Mouse (Mus musculus) midbrain, embryonic 11.5 days (tissue): Measurements from ENCODE around the gene Abcc2. TPM values are rescaled to one million over a fixed set of nuclear protein-coding genes. Genes with fewer than 3 reads are reported as not detected.

Experiments used
- ATAC-seq: fragments of 200-750 bp; cut with Nextera tagmentation; 2 replicates; pipeline ENCODE4 v1.8.0; 2017; ENCODE audit warnings: moderate TSS enrichment, moderate library complexity; ENCODE audit not compliant: low FRiP score
- DNase-seq: peaks from one replicate; pipeline ENCODE4 v3.0.0; 2015; ENCODE audit warnings: low spot score; ENCODE audit errors: missing footprints
- H3K27ac ChIP-seq: fragments of 300-500 bp; sonication (generic); 2 replicates; pipeline ENCODE4 v1.5.1; 2014; ENCODE audit warnings: low read depth, low read length
- H3K27me3 ChIP-seq: fragments of 300-500 bp; sonication (generic); 2 replicates; pipeline ENCODE4 v1.6.1; 2014; ENCODE audit warnings: mild to moderate bottlenecking, low read length, moderate library complexity, mixed read lengths; ENCODE audit not compliant: control insufficient read depth, insufficient read depth
- H3K36me3 ChIP-seq: fragments of 300-500 bp; sonication (generic); 2 replicates; pipeline ENCODE4 v1.6.1; 2014; ENCODE audit warnings: mild to moderate bottlenecking, low read length, moderate library complexity, mixed read lengths; ENCODE audit not compliant: control insufficient read depth, insufficient read depth
- H3K4me1 ChIP-seq: fragments of 300-500 bp; sonication (generic); 2 replicates; pipeline ENCODE4 v1.6.1; 2014; ENCODE audit warnings: low read length; ENCODE audit not compliant: control insufficient read depth, insufficient read depth
- H3K4me2 ChIP-seq: fragments of 300-500 bp; sonication (generic); 2 replicates; pipeline ENCODE4 v1.6.1; 2014; ENCODE audit warnings: mild to moderate bottlenecking, moderate library complexity
- H3K4me3 ChIP-seq: fragments of 300-500 bp; sonication (generic); 2 replicates; pipeline ENCODE4 v1.5.1; 2014; ENCODE audit warnings: low read depth, low read length
- H3K9ac ChIP-seq: fragments of 300-500 bp; sonication (generic); 2 replicates; pipeline ENCODE4 v1.6.1; 2014; ENCODE audit warnings: low read length
- H3K9me3 ChIP-seq: fragments of 300-500 bp; sonication (generic); 2 replicates; pipeline ENCODE4 v1.6.1; 2016; ENCODE audit warnings: low read length; ENCODE audit not compliant: control insufficient read depth
- WGBS: fragments of 180-500 bp; shearing (Covaris S2); extraction: QIAGEN DNeasy Blood & Tissue Kit; methylation state at CpG from one replicate; pipeline ENCODE4 v1.1.7; 2014; 5-methylcytosine and 5-hydroxymethylcytosine counted together
- polyA plus RNA-seq: library from polyadenylated mRNA; unstranded; fragments of >200 nt; fragmentation: Nextera tagmentation; extraction: Ambion mirVana; gene quantifications from 2 replicates; pipeline ENCODE4 v1.2.1, GENCODE M21; 2014

Abcc2 gene
- polyA plus RNA-seq, 1 experiment from 2014 or later = not detected

DNA sequence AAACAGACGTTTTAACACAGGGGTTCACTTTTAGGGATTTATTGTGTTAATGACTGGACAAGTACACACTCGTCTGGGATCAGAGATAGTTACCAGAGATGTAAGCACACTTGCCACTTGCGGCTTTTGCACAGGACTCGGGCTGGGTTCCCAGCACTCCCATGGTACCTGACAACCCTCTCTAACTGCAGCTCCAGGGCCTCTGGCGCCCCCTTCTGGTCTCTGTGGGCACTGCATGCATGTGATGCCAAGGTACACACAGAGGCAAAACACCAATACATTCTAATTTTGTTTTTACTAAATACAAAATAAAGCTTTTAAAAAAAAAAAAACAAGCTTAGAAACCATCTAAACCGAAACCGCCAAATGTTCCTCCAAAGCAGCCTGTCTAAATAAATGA lies 99.6 kb downstream of the Abcc2 start:
- H3K36me3 ChIP-seq = no peaks in the 10 kb centered on the region
- no peak overlapping the region for H3K4me3 ChIP-seq
- ATAC-seq = no peak
- no peaks in the 10 kb centered on the region for H3K27me3 ChIP-seq
- H3K27ac ChIP-seq = no peak overlapping the region
- H3K4me1 ChIP-seq = peaks cover 23% of the 10 kb centered on the region
- peak; percentile 84 for DNase-seq
- H3K9ac ChIP-seq = no peak overlapping the region
- H3K9me3 ChIP-seq = no peaks in the 10 kb centered on the region
- no peak overlapping the region for H3K4me2 ChIP-seq
- WGBS = 82% methylated on average over 7 of the region's 7 CpGs

DNA sequence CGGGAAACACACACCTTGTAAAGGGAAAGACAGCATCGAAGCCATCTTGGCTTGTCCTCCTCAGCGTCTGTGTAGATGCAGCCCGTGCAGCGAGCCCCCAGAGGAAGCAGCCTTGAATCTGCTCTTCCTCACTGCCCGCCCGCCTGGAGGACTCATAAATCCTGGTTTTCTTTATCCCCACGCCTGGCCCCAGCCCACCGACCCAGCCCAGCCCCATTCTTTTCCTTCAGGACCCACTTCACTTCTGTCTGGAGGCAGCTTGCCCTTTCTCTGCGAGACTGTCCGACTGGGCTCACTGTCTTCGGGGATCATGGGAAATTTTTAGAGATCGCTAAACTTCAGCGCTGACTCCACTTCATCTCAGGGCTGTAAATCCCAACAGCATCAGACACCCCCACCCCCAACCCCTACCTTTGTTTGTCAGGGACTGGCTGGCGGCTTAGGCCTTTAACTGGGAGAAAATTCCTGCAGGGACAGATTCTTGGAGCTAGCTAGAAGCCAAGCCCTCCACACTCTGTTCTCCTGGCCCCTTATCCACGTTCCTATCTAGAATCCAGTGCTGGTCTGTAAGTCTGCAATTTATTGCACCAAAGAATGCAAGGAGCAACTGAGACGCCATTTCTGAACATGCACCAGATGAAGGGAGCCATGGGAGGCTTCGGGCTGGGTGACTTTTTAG lies 101.0 kb downstream of the Abcc2 start:
- peak overlapping the region; percentile 10; the same call in 1 of the 2 replicates for H3K4me3 ChIP-seq
- H3K4me2 ChIP-seq = peak overlapping the region; percentile 39
- H3K27ac ChIP-seq = peak overlapping the region; percentile 75
- no peaks in the 10 kb centered on the region for H3K9me3 ChIP-seq
- no peaks in the 10 kb centered on the region for H3K36me3 ChIP-seq
- H3K27me3 ChIP-seq = no peaks in the 10 kb centered on the region
- H3K9ac ChIP-seq = peak overlapping the region; percentile 61
- WGBS = 22% methylated on average over 18 of the region's 18 CpGs
- H3K4me1 ChIP-seq = peaks cover 16% of the 10 kb centered on the region
- ATAC-seq (peak; percentile 66), DNase-seq (peak; percentile 91)

DNA sequence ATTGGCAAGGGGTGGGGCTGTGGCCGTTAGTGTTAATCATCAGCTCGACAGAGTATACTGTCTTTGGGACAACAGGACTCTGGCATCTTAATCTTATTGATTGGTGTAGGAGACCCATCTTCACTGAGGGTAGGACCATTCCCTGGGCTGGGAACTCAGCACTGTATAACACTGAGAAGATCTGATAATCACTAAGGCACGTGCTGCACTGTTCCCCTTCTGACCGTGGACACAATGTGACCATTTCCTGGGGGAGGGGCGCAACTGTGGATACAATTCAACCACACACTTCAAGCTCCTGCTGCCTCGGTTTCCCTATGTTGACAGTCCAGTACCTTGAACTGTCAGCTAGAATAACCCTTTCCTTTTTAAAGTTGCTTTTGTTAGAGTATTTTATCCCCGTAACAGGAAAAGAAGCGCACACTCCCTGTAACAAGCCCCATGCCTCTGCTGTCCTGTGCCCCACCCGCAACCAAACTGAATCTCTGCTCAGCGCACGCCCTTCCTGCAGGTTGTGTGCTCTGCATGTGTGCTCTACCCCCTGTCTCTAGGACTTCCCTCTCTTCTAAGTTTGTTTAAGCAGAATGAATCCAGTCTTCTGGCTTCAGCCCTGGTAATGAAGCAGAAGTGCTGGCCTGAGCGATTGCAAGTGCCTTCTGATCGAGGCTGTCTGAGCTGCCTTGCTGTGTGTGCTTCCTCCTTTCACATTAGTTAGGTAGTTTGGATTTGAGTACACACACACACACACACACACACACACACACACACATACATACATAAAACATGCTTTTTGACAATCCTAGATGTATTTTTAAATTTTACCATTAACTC lies 102.9 kb downstream of the Abcc2 start:
- Histone ChIP-seq H3K4me3 (no peak overlapping the region), H3K27me3 (no peaks in the 10 kb centered on the region), H3K36me3 (no peaks in the 10 kb centered on the region), H3K4me2 (no peak overlapping the region), H3K27ac (no peak overlapping the region), H3K9me3 (no peaks in the 10 kb centered on the region), H3K9ac (no peak overlapping the region), H3K4me1 (peaks cover 10% of the 10 kb centered on the region)
- WGBS = 80% methylated on average over 13 of the region's 13 CpGs
- no peak for DNase-seq
- ATAC-seq = no peak

DNA sequence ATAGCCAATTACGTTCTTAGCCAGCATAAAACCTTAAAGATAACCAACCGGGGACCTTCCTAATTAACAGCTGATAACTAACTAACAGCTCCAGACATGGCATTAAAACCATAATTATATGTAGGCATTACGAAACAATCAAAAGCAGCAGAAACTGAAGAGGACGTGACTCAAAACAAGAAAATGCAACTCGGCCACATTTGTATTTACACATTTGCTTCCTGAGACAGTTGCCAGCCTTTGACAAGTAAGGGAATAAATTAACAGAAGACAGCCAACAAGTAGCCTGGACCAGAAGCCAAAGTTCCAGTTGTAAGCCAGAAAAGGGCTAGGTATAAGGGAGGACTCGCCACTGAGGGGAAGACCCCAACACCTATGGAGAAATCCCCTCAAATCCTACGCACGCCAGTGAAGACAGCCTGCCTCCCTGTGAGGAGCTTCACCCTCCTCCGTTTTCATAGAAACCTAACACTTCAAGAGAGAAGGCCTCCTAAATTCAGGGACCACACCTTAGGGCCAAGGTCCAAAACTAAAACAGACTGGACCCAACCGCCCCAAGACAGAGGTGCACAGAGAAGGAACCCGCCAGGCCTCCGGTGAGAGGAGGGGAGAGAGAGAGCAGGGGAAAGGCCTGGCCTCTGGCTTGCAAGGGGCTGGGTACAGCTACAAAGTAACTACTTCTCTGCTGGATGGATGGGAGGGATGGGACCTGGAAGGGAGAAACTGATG lies 104.5 kb downstream of the Abcc2 start:
- H3K9ac ChIP-seq = no peak overlapping the region
- ATAC-seq = no peak

DNA sequence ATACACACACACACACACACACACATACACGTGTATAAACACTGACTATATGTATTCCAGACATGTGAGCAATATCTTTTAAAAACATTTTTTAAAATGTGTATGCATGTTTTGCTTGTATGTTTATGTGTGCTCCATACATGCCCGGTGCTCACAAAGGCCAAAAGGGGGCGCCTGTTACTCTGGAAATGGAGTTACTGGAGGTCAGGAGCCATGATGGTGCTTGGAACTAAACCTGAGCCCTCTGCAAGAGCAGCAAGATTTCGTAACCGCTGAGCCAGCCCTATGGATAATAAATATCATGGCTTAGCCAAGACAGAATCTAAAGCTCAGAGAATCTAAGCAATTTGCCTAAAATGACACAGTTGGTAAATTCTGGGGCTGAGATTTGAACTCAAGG lies 105.2 kb downstream of the Abcc2 start:
- ATAC-seq = no peak
- H3K27ac ChIP-seq = no peak overlapping the region
- no peak overlapping the region for H3K4me3 ChIP-seq
- H3K9me3 ChIP-seq = no peaks in the 10 kb centered on the region
- H3K9ac ChIP-seq = no peak overlapping the region
- H3K27me3 ChIP-seq = no peaks in the 10 kb centered on the region
- H3K4me2 ChIP-seq = no peak overlapping the region
- DNase-seq = no peak
- H3K4me1 ChIP-seq = peaks cover 8% of the 10 kb centered on the region
- no peaks in the 10 kb centered on the region for H3K36me3 ChIP-seq
- 84% methylated on average over 5 of the region's 5 CpGs for WGBS

More for the DNA sequence above, 104.5 kb downstream of the Abcc2 start:
- Histone ChIP-seq H3K4me2 (no peak overlapping the region), H3K4me1 (peaks cover 8% of the 10 kb centered on the region), H3K36me3 (no peaks in the 10 kb centered on the region), H3K27ac (no peak overlapping the region), H3K4me3 (no peak overlapping the region), H3K9me3 (no peaks in the 10 kb centered on the region), H3K27me3 (no peaks in the 10 kb centered on the region)
- no peak for DNase-seq
- 83% methylated on average over 12 of the region's 12 CpGs for WGBS

DNA sequence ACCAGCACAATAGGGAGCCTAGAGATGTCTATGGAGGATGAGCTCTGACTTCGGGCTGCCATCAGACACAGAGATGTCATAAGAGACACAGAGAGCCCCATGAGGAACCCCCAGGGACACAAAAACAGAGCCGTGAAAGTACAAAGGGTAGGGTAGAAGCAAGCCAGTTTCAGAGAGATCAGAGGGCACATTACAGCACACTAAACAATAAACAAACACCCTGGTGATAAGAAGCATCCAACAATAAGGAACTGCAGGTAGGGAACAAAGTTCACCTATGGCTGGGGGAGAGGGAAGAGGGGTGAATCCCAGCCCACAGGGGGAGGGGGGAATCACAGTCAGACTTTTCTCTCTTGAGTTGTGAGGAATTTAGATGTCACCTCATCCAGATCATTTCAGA lies 105.7 kb downstream of the Abcc2 start:
- H3K9ac ChIP-seq = no peak overlapping the region
- H3K27me3 ChIP-seq = no peaks in the 10 kb centered on the region
- no peak overlapping the region for H3K4me2 ChIP-seq
- ATAC-seq (no peak), DNase-seq (no peak)
- no peak overlapping the region for H3K27ac ChIP-seq
- WGBS = 69% methylated on average over 2 of the region's 2 CpGs
- no peak overlapping the region for H3K4me3 ChIP-seq
- H3K4me1 ChIP-seq = peaks cover 7% of the 10 kb centered on the region
- H3K36me3 ChIP-seq = no peaks in the 10 kb centered on the region
- H3K9me3 ChIP-seq = no peaks in the 10 kb centered on the region

Other genes with a start within 250 kb of the Abcc2 start
- 0.60 and 0.77 TPM in 2 replicates for gene Nkx2-3, start 169.9 kb upstream of the Abcc2 start, polyA plus RNA-seq
- gene Slc25a28, start 107.3 kb upstream of the Abcc2 start, polyA plus RNA-seq = 7.6 and 9.7 TPM in 2 replicates
- gene Entpd7, start 92.5 kb upstream of the Abcc2 start, polyA plus RNA-seq = 12.2 and 12.7 TPM in 2 replicates
- 11.6 and 12.8 TPM in 2 replicates for gene Cutc, start 29.2 kb upstream of the Abcc2 start, polyA plus RNA-seq
- 8.2 and 9.3 TPM in 2 replicates for gene Cox15, start 29.2 kb upstream of the Abcc2 start, polyA plus RNA-seq
- gene Dnmbp, start 158.0 kb downstream of the Abcc2 start, polyA plus RNA-seq = 13.5 and 14.5 TPM in 2 replicates
- gene Cpn1, start 204.4 kb downstream of the Abcc2 start, polyA plus RNA-seq = 0.14 and 0.28 TPM in 2 replicates
- not detected in 2 replicates for gene Cyp2c23, start 247.0 kb downstream of the Abcc2 start, polyA plus RNA-seq